Mouse (Mus musculus) lung, embryonic 16.5 days (tissue): Measurements from ENCODE around the gene Rock2. TPM values are rescaled to one million over a fixed set of nuclear protein-coding genes. Genes with fewer than 3 reads are reported as not detected.

Experiments
- ATAC-seq: fragments of 200-750 bp; cut with Nextera tagmentation; 2 replicates; pipeline ENCODE4 v1.8.0; 2017; ENCODE audit warnings: low read depth, mild to moderate bottlenecking, moderate library complexity
- H3K27ac ChIP-seq: fragments of 300-500 bp; sonication (generic); 2 replicates; pipeline ENCODE4 v1.5.1; 2014; ENCODE audit warnings: mild to moderate bottlenecking, control low read depth, low read length
- H3K27me3 ChIP-seq: fragments of 300-500 bp; sonication (generic); 2 replicates; pipeline ENCODE4 v1.6.1; 2014; ENCODE audit warnings: low read depth, low read length, mixed read lengths; ENCODE audit not compliant: control insufficient read depth, insufficient read depth
- H3K36me3 ChIP-seq: fragments of 300-500 bp; sonication (generic); 2 replicates; pipeline ENCODE4 v1.6.1; 2014; ENCODE audit warnings: low read length; ENCODE audit not compliant: control insufficient read depth, insufficient read depth
- H3K4me1 ChIP-seq: fragments of 300-500 bp; sonication (generic); replicated peaks from 2 replicates; pipeline ENCODE4 v1.6.1; 2014; ENCODE audit warnings: low read length, mixed read lengths; ENCODE audit not compliant: control insufficient read depth, insufficient read depth
- H3K4me2 ChIP-seq: fragments of 300-500 bp; sonication (generic); 2 replicates; pipeline ENCODE4 v1.6.1; 2014; ENCODE audit warnings: low read depth, low read length, control low read depth
- H3K4me3 ChIP-seq: fragments of 300-500 bp; sonication (generic); 2 replicates; pipeline ENCODE4 v1.5.1; 2014; ENCODE audit warnings: mild to moderate bottlenecking, low read length, control low read depth
- H3K9ac ChIP-seq: fragments of 300-500 bp; sonication (generic); 2 replicates; pipeline ENCODE4 v1.6.1; 2014; ENCODE audit warnings: low read length, control low read depth
- H3K9me3 ChIP-seq: fragments of 300-500 bp; sonication (generic); 2 replicates; pipeline ENCODE4 v1.6.1; 2016; ENCODE audit warnings: low read length; ENCODE audit not compliant: control insufficient read depth
- WGBS: fragments of 180-500 bp; shearing (Covaris S2); extraction: QIAGEN DNeasy Blood & Tissue Kit; methylation state at CpG from one replicate; pipeline ENCODE4 v1.1.7; 2014; 5-methylcytosine and 5-hydroxymethylcytosine counted together
- polyA plus RNA-seq: library from polyadenylated mRNA; unstranded; fragments of >200 nt; fragmentation: Nextera tagmentation; extraction: Ambion mirVana; gene quantifications from 2 replicates; pipeline ENCODE4 v1.2.1, GENCODE M21; 2015

Rock2 gene
- polyA plus RNA-seq, 1 experiment from 2014 or later, result 15.3 TPM

GRCm38 (mm10) chr12:16999146-16999545 is 104.5 kb downstream of the Rock2 start:
- Histone ChIP-seq H3K36me3 (no peaks in the 10 kb centered on the region), H3K9me3 (no peaks in the 10 kb centered on the region), H3K4me3 (peak overlapping the region; percentile 58), H3K27me3 (peaks cover 2% of the 10 kb centered on the region; the same call in 1 of the 2 replicates), H3K4me2 (peak overlapping the region; percentile 84), H3K27ac (no peak overlapping the region), H3K4me1 (peaks cover 10% of the 10 kb centered on the region; the same call in 1 of the 2 replicates), H3K9ac (peak overlapping the region; percentile 60; the same call in 1 of the 2 replicates)
- peak; percentile 23; the same call in 1 of the 2 replicates for ATAC-seq
- 5% methylated on average over 10 of the region's 10 CpGs for WGBS

GRCm38 (mm10) chr12:16999739-17000497 is 105.2 kb downstream of the Rock2 start, which contains the start of gene Pqlc3:
Gene Pqlc3 (minus strand): TSS chr12:17000408.
- under 1% methylated on average over 57 of the region's 57 CpGs for WGBS
- peak within 1 kb of the TSS; percentile 84 for H3K4me2 ChIP-seq
- H3K9ac ChIP-seq, result peak within 1 kb of the TSS; percentile 60
- H3K9me3 ChIP-seq, result no peaks in the 10 kb centered on the region
- peak; percentile 97 for ATAC-seq
- H3K27me3 ChIP-seq, result peaks cover 2% of the 10 kb centered on the region; the same call in 1 of the 2 replicates
- H3K4me1 ChIP-seq, result peaks cover 10% of the 10 kb centered on the region; the same call in 1 of the 2 replicates
- H3K4me3 ChIP-seq, result peak within 1 kb of the TSS; percentile 58
- no peaks in the 10 kb centered on the region for H3K36me3 ChIP-seq
- no peak within 1 kb of the TSS for H3K27ac ChIP-seq

- no peak for ATAC-seq
- Histone ChIP-seq H3K27ac (no peak overlapping the region), H3K9me3 (no peaks in the 10 kb centered on the region), H3K4me3 (no peak overlapping the region), H3K27me3 (peaks cover 2% of the 10 kb centered on the region; the same call in 1 of the 2 replicates), H3K4me2 (no peak overlapping the region; the same call in 1 of the 2 replicates), H3K4me1 (peaks cover 10% of the 10 kb centered on the region; the same call in 1 of the 2 replicates), H3K9ac (no peak overlapping the region), H3K36me3 (no peaks in the 10 kb centered on the region)
- WGBS, result 38% methylated on average over 6 of the region's 6 CpGs
Observed at GRCm38 (mm10) chr12:17000628-17001027, 105.9 kb downstream of the Rock2 start.

DNA sequence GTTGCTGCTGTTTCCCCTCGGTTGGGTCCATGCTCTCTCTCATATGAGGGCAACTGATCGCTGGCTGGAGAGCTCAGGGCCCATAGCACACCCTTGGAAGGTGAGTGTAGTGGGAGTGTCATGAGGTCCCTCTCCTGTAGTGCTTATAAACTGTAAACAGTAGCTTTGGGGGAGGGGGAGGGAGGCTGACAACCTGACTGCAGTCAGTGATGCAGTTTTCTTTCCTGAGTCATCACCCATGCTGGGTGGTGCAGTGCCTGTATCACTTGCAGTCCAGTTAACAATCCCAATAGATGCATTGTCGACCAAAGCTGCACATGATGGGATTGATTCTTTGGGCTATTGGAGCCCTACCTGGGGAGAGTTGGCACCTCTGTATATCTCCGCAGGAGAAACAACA is 106.5 kb downstream of the Rock2 start:
- no peak overlapping the region for H3K9ac ChIP-seq
- no peaks in the 10 kb centered on the region for H3K36me3 ChIP-seq
- no peak overlapping the region for H3K4me3 ChIP-seq
- peaks cover 2% of the 10 kb centered on the region; the same call in 1 of the 2 replicates for H3K27me3 ChIP-seq
- H3K9me3 ChIP-seq, result no peaks in the 10 kb centered on the region
- WGBS, result 44% methylated on average over 4 of the region's 4 CpGs
- no peak overlapping the region for H3K27ac ChIP-seq
- ATAC-seq, result no peak
- no peak overlapping the region for H3K4me2 ChIP-seq
- peaks cover 10% of the 10 kb centered on the region; the same call in 1 of the 2 replicates for H3K4me1 ChIP-seq

- Histone ChIP-seq H3K4me3 (no peak overlapping the region), H3K4me1 (peaks cover 5% of the 10 kb centered on the region; the same call in 1 of the 2 replicates), H3K9me3 (no peaks in the 10 kb centered on the region; the same call in 1 of the 2 replicates), H3K27me3 (no peaks in the 10 kb centered on the region), H3K27ac (no peak overlapping the region), H3K36me3 (no peaks in the 10 kb centered on the region), H3K9ac (no peak overlapping the region), H3K4me2 (no peak overlapping the region)
- ATAC-seq, result no peak
- 93% methylated on average over 6 of the region's 6 CpGs for WGBS
Observed at GRCm38 (mm10) chr12:17009466-17009865, 114.8 kb downstream of the Rock2 start.

DNA sequence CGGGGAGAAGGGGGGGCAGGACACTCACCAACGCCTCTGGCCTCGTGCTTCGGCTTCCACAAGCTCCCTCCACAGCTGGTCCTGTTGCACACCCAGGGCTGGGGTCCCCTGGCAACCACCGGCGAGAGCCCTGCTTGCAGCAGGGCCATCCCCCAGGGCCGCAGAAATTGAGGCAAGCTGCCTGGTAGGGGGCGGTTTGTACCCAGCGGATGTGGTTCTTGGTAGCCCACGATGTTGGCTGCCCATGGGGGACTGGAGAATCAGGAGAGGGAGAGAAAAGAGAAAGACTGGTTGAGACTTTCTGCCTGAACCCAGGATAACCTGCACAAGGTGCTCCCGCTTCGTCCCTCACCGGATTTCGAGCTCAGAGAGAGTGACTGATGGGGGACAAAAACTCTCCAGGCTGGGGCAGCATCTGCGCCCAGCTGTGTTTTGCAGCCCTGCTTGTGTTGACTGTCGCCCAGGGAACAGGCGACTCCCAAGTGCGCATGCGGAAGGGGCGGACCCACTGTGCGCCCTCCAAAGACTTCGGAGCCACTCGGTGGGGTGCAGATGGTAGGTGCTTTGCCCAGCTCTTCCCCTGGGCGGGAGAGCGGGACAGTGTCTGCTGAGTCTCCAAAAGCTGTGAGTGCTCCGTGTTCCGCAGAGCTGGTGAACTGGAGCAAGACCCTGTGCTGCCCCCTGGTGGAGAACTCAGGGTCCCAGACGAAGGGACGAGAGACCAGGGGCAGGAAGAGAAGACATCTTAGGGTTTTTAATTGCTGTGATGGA is 116.6 kb downstream of the Rock2 start, which contains the start of gene 2410004P03Rik:
2410004P03Rik (minus strand) TSS at position 628 of the 771 bp plus-strand sequence.
- H3K9ac ChIP-seq, result peak within 1 kb of the TSS; percentile 63

DNA sequence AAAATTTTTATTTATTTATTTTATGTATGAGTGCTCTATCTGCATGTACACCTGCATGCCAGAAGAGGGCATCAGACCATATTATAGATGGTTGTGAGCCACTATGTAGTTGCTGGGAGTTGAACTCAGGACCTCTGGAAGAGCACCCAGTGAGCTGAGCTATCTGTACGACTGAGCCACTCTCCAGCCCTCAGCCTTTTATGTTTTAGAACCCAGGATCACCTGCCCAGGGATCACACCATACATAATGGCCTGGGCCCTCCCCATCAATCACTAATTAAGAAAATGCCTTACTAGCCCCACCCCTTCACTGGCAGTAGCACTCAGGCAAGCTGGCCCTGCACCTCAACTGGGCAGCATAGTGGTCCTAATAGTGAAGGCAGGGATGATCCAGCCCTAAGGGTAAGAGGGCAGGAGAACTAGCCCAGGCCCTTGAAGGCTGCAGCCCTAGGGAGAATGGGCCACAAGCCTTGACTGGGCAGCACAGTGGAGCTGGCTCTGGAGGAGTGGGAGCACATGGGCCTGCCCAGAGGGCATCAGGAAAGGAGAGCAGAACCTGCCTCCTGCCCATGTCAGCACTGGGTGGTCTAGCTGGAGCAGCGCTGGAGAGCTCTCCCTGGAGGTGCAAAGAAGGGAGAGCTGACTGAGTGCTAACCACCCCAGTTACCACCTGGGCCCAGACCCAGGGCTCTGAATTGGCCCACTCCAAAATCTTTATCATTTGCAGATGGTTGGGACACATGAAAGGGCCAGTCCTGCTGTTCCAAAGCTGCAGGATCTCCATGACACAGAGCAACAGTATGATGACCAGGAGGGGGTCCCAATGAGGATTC is 117.6 kb downstream of the Rock2 start:
- Histone ChIP-seq H3K9me3 (no peaks in the 10 kb centered on the region; the same call in 1 of the 2 replicates), H3K4me3 (no peak overlapping the region), H3K27ac (no peak overlapping the region), H3K4me2 (no peak overlapping the region), H3K36me3 (no peaks in the 10 kb centered on the region), H3K9ac (no peak overlapping the region), H3K27me3 (no peaks in the 10 kb centered on the region), H3K4me1 (peaks cover 5% of the 10 kb centered on the region; the same call in 1 of the 2 replicates)
- 72% methylated on average over 2 of the region's 2 CpGs for WGBS
- ATAC-seq, result peak; percentile 21; the same call in 1 of the 2 replicates

More for the DNA sequence above, 116.6 kb downstream of the Rock2 start, which contains the start of gene 2410004P03Rik:
- no peaks in the 10 kb centered on the region; the same call in 1 of the 2 replicates for H3K9me3 ChIP-seq
- peak within 1 kb of the TSS; percentile 76 for H3K4me2 ChIP-seq
- peak; percentile 75 for ATAC-seq
- no peaks in the 10 kb centered on the region for H3K36me3 ChIP-seq
- WGBS, result 5% methylated on average over 29 of the region's 29 CpGs
- H3K4me1 ChIP-seq, result peaks cover 5% of the 10 kb centered on the region; the same call in 1 of the 2 replicates
- no peak within 1 kb of the TSS for H3K27ac ChIP-seq
- peak within 1 kb of the TSS; percentile 55 for H3K4me3 ChIP-seq
- no peaks in the 10 kb centered on the region for H3K27me3 ChIP-seq

GRCm38 (mm10) chr12:17015711-17016110 is 121.0 kb downstream of the Rock2 start:
- Histone ChIP-seq H3K4me3 (no peak overlapping the region), H3K9me3 (no peaks in the 10 kb centered on the region), H3K27ac (no peak overlapping the region), H3K36me3 (no peaks in the 10 kb centered on the region), H3K9ac (no peak overlapping the region), H3K4me1 (peaks cover 5% of the 10 kb centered on the region; the same call in 1 of the 2 replicates), H3K27me3 (no peaks in the 10 kb centered on the region), H3K4me2 (no peak overlapping the region)
- WGBS, result 62% methylated on average over 2 of the region's 2 CpGs
- ATAC-seq, result no peak
